Mouse (Mus musculus): ENCODE measurements around the gene Olfr224. TPM values are rescaled to one million over a fixed set of nuclear protein-coding genes. Genes with fewer than 3 reads are reported as not detected.
"Not testable (repeated sequence)": the region's sequence is repeated elsewhere in the genome, so short reads cannot be mapped to it uniquely, and the experiment has no call there.

Gene Olfr224
- polyA plus RNA-seq, 1 experiment from 2014 or later = not detected

GRCm38 (mm10) chr11:58597837-58598236 is 27.5 kb upstream of the Olfr224 start:
- Histone ChIP-seq H3K4me1 (no peaks in the 10 kb centered on the region), H3K9me3 (no peaks in the 10 kb centered on the region), H3K27ac (no peak overlapping the region), H3K4me3 (replicated peaks) (no peak overlapping the region), H3K36me3 (no peaks in the 10 kb centered on the region), H3K4me2 (no peak overlapping the region), H3K27me3 (replicated peaks) (no peaks in the 10 kb centered on the region), H3K9ac (no peak overlapping the region)
- 86% methylated on average over 13 of the region's 13 CpGs for WGBS
- no peak for ATAC-seq (ENCODE audit: insufficient read depth, low FRiP score, low read depth)

- Histone ChIP-seq H3K9ac (no peak within 1 kb of the TSS), H3K4me3 (replicated peaks) (no peak within 1 kb of the TSS), H3K27me3 (replicated peaks) (no peaks in the 10 kb centered on the region), H3K9me3 (no peaks in the 10 kb centered on the region), H3K4me2 (no peak within 1 kb of the TSS), H3K36me3 (no peaks in the 10 kb centered on the region), H3K4me1 (no peaks in the 10 kb centered on the region), H3K27ac (no peak within 1 kb of the TSS)
- no peak for ATAC-seq (ENCODE audit: insufficient read depth, low FRiP score, low read depth)
- 75% methylated on average over 6 of the region's 6 CpGs for WGBS
Observed at GRCm38 (mm10) chr11:58594814-58595213, 24.5 kb upstream of the Olfr224 start, which contains the start of gene Olfr324. Gene Olfr324, plus strand, starts transcription at chr11:58595114.

DNA sequence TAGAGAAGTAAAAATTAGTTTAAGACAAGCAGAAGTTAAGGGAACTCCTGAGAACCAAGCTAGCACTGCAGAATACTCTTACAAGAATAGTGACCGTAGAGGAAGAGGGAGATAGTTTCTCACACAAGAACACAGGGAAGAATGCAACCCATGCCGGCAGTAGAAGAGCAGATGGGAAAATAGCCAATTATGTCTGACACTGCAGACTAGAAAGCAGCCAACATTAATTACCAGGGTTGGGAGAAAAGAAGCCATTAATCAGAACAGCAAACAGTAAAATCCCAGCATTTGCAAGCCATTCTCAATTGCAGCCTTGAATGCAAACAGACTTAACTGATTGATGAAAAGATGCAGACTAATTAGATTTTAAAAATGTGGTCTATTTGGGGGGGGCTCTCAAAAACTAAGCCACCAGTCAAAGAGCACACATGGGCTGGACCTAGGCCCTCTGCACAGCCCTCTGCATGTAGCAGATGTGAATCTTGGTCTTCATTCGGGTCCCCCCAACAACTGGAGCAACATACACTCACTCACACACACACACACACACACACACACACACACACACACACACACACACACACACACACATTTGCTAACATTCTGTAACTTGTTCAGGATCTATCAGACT is 18.4 kb upstream of the Olfr224 start:
- Histone ChIP-seq H3K4me2 (no peak overlapping the region), H3K4me3 (replicated peaks) (no peak overlapping the region), H3K27ac (no peak overlapping the region), H3K9ac (no peak overlapping the region), H3K36me3 (no peaks in the 10 kb centered on the region), H3K4me1 (no peaks in the 10 kb centered on the region), H3K9me3 (no peaks in the 10 kb centered on the region), H3K27me3 (replicated peaks) (no peaks in the 10 kb centered on the region)
- 57% methylated on average over 3 of the region's 3 CpGs for WGBS
- ATAC-seq (ENCODE audit: insufficient read depth, low FRiP score, low read depth) = no peak

DNA sequence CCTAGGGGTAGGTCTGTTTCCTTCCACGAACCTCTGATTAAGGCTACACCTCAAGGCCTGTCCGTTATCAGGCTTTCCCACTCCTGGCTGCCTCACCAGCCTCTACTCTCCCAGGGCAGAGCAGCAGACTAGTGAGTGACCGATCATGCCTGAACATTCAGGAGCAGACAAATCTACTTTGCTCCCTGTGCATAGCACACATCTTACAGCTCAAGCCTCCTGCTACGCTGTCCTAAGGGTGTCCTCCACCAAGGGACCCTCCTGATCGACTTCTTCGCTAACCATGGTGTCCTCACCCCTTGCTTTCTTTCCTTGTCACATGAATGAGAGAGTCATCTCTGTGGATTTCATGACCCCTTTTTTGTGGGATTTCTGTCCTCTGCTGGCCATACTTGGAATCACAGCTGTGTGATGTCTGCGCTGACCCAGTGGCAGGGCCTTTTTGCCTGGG is 17.6 kb upstream of the Olfr224 start:
- 66% methylated on average over 7 of the region's 7 CpGs for WGBS
- Histone ChIP-seq H3K4me1 (no peaks in the 10 kb centered on the region), H3K36me3 (no peaks in the 10 kb centered on the region), H3K4me2 (no peak overlapping the region), H3K9ac (no peak overlapping the region), H3K27me3 (replicated peaks) (no peaks in the 10 kb centered on the region), H3K9me3 (no peaks in the 10 kb centered on the region), H3K4me3 (replicated peaks) (no peak overlapping the region), H3K27ac (no peak overlapping the region)
- ATAC-seq (ENCODE audit: insufficient read depth, low FRiP score, low read depth) = peak; percentile 83; the same call in 1 of the 2 replicates

DNA sequence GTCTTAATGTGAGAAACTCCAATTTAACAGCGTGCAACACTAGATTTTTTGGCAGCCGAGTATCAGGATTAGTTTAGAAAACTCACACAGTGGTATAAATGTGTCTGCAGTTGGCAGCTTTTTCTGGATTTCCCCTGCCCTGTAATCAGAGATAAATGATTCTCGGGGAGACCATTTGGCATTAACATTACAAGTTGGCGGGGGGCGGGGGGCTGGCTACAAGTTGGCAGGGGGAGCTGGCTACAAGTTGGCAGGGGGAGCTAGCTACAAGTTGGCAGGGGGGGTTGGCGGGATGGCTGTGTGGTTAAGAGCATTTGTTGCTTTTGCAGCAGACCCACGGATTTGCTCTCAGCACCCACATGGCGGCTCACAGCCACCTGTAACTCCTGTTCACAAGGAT is 8.3 kb upstream of the Olfr224 start:
- Histone ChIP-seq H3K27me3 (replicated peaks) (no peaks in the 10 kb centered on the region), H3K27ac (no peak overlapping the region), H3K36me3 (no peaks in the 10 kb centered on the region), H3K4me2 (no peak overlapping the region), H3K9ac (no peak overlapping the region), H3K4me3 (replicated peaks) (no peak overlapping the region), H3K9me3 (no peaks in the 10 kb centered on the region), H3K4me1 (no peaks in the 10 kb centered on the region)
- WGBS = 64% methylated on average over 8 of the region's 8 CpGs
- ATAC-seq (ENCODE audit: insufficient read depth, low FRiP score, low read depth) = no peak

GRCm38 (mm10) chr11:58577430-58577829 is 7.1 kb upstream of the Olfr224 start, which contains the start of gene Olfr325:
Gene Olfr325, plus strand, starts transcription at chr11:58577730.
- no peaks in the 10 kb centered on the region for H3K27me3 ChIP-seq (replicated peaks)
- no peaks in the 10 kb centered on the region for H3K4me1 ChIP-seq
- no peak within 1 kb of the TSS for H3K4me3 ChIP-seq (replicated peaks)
- no peak within 1 kb of the TSS for H3K27ac ChIP-seq
- no peak within 1 kb of the TSS for H3K4me2 ChIP-seq
- 61% methylated on average over 1 of the region's 1 CpGs for WGBS
- ATAC-seq (ENCODE audit: insufficient read depth, low FRiP score, low read depth) = no peak
- no peak within 1 kb of the TSS for H3K9ac ChIP-seq
- H3K36me3 ChIP-seq = no peaks in the 10 kb centered on the region
- H3K9me3 ChIP-seq = no peaks in the 10 kb centered on the region

DNA sequence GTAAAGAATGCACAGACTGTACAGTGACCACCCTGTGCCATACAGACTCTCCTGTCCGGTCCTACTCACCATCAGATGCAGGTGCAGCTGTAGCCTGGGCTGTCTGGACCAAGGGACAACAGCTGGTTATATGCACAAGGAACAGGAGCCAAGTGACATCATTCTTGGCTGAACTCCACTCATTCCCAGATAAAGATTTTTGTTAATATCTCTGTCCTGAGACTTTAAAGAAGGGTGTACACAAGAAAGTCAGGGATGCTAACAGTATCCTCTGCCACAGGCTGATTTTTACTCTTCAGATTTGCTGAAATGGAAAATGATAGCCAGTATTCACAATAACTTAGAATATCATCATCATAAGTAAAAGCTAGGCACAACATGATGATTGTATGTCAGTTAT is 14.8 kb downstream of the Olfr224 start, which contains the start of gene Olfr328:
TSS of gene Olfr328 (minus strand) at position 101 of the 400 bp plus-strand sequence.
- no peak for ATAC-seq (ENCODE audit: insufficient read depth, low FRiP score, low read depth)
- Histone ChIP-seq H3K9me3 (no peaks in the 10 kb centered on the region), H3K27me3 (replicated peaks) (no peaks in the 10 kb centered on the region), H3K9ac (no peak within 1 kb of the TSS), H3K36me3 (no peaks in the 10 kb centered on the region), H3K4me3 (replicated peaks) (no peak within 1 kb of the TSS), H3K27ac (no peak within 1 kb of the TSS), H3K4me2 (no peak within 1 kb of the TSS), H3K4me1 (no peaks in the 10 kb centered on the region)
- WGBS = 89% methylated on average over 1 of the region's 1 CpGs

DNA sequence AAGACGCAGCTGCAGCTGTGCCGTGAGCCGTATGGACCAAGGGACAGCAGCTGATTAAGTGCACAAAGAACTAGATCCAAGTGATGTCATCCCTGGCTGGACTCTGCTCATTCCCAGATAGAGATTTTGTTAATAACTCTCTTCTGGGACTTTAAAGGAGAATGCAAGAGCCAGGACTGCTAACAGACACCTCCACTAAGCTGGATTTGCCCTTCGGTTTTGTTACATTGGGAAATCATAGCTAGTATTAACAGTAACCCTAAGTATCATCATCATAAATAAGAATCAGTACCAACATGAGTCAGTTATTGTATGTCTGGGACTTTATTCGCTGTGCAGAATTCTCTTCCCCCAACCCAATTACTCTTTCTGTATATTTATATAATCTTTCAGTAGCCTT is 24.0 kb downstream of the Olfr224 start, which contains the start of gene Olfr329-ps:
TSS of gene Olfr329-ps (minus strand) at position 101 of the 400 bp plus-strand sequence.
- ATAC-seq (ENCODE audit: insufficient read depth, low FRiP score, low read depth) = no peak
- Histone ChIP-seq H3K27ac (no peak within 1 kb of the TSS), H3K4me3 (replicated peaks) (no peak within 1 kb of the TSS), H3K27me3 (replicated peaks) (no peaks in the 10 kb centered on the region), H3K9me3 (no peaks in the 10 kb centered on the region), H3K4me1 (no peaks in the 10 kb centered on the region), H3K9ac (no peak within 1 kb of the TSS), H3K4me2 (no peak within 1 kb of the TSS), H3K36me3 (no peaks in the 10 kb centered on the region)
- 70% methylated on average over 5 of the region's 5 CpGs for WGBS

DNA sequence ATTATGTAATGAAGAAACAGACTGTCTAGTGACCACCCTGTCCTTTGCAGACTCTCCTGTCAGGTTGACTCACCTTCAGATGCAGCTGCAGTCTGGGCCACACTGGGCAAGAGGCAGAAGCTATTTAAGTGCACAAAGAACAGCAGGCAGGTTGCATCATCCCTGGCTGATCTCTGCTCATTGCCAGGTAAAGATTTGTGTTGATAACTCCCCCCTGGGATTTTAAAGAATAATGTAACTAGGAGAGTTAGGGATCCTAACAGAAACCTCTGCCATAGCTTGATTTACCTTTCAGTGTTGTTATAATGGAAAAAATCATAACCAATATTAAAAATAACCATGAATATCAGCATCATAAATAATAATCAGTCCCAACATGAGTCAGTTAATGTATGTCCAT is 35.6 kb downstream of the Olfr224 start, which contains the start of gene Olfr330:
TSS of gene Olfr330 (minus strand) at position 101 of the 400 bp plus-strand sequence.
- H3K4me1 ChIP-seq; H3K27me3 ChIP-seq (replicated peaks); H3K9ac ChIP-seq; H3K36me3 ChIP-seq; H3K27ac ChIP-seq; ATAC-seq (ENCODE audit: insufficient read depth, low FRiP score, low read depth); H3K4me2 ChIP-seq; H3K4me3 ChIP-seq (replicated peaks); H3K9me3 ChIP-seq: not testable (repeated sequence)

DNA sequence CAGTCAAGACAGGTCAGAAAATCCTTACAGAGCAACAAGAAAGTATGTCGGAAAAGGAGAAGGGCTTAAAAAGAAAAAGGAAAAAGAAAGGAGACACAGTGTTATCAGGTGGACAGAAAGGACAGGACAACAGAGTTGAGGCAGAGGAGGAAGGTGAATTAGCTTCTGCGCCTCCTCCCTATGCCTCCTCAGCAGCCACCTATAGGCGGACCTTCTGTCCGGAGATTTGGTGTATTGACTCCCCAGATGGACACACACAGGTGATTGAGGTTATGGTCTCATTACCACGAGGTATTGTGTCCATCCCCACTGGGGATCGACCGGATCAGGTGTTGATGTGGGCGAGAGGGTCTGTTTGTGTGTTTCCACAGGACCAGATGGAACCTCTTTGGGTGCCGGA is 50.6 kb downstream of the Olfr224 start:
- H3K27me3 ChIP-seq (replicated peaks); H3K36me3 ChIP-seq; H3K4me1 ChIP-seq; ATAC-seq (ENCODE audit: insufficient read depth, low FRiP score, low read depth); H3K9me3 ChIP-seq; H3K4me2 ChIP-seq; H3K9ac ChIP-seq; H3K27ac ChIP-seq; H3K4me3 ChIP-seq (replicated peaks): not testable (repeated sequence)
- WGBS = 89% methylated on average over 8 of the region's 9 CpGs

- not testable (repeated sequence) for H3K27ac ChIP-seq; H3K27me3 ChIP-seq (replicated peaks); H3K9me3 ChIP-seq; H3K36me3 ChIP-seq; H3K4me3 ChIP-seq (replicated peaks); ATAC-seq (ENCODE audit: insufficient read depth, low FRiP score, low read depth); H3K9ac ChIP-seq; H3K4me1 ChIP-seq; H3K4me2 ChIP-seq
- 94% methylated on average over 18 of the region's 18 CpGs for WGBS
Observed at GRCm38 (mm10) chr11:58518916-58519315, 51.4 kb downstream of the Olfr224 start.

Measured in stomach, embryonic 15.5 days (tissue).